Mouse (Mus musculus) frontal cortex, adult 2 months (tissue): ENCODE results near the gene Rab19. TPM values are rescaled to one million over a fixed set of nuclear protein-coding genes. Genes with fewer than 3 reads are reported as not detected.
"Not testable (repeated sequence)": the region's sequence is repeated elsewhere in the genome, so short reads cannot be mapped to it uniquely, and the experiment has no call there.

Experiments used
- DNase-seq, 2 experiments: peaks; one replicate each; pipeline ENCODE4 v3.0.0; 2022; ENCODE audit warnings: low spot score in 1 of 2; ENCODE audit errors: extremely low spot score in 1 of 2
- polyA plus RNA-seq: library from polyadenylated mRNA; depleted of rRNA; stranded (reverse); fragments of >200 nt; gene quantifications from 2 replicates; pipeline ENCODE4 v1.2.3, GENCODE M21; 2012

The Rab19 gene
- polyA plus RNA-seq, 1 experiment = 0.22 TPM

GRCm38 (mm10) chr6:39378161-39378835, 2.7 kb upstream of the Rab19 start:
- DNase-seq = not testable (repeated sequence)

- DNase-seq = no peak
These were observed 1.8 kb upstream of the Rab19 start for GRCm38 (mm10) chr6:39379224-39379623.

- DNase-seq = no peak
These were observed 1.2 kb upstream of the Rab19 start for GRCm38 (mm10) chr6:39379749-39380148.

DNA sequence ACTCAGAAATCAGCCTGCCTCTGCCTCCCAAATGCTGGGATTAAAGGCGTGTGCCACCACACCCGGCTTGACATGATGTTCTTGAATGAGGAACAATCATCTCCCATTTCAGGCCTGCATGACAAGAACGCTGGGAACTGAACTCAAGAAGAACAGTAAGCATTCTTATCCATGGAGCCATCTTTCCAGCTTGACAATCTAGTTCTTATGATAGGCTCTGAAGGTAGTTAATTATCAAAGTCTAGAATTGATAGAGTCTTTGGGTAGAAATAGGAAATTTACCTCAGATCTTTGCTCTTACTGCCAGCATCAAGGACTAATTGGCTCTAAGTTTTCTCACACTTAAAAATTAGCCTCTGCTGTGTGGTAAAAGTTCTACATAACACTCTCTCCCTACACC, 699 bp upstream of the Rab19 start:
- DNase-seq = no peak

DNA sequence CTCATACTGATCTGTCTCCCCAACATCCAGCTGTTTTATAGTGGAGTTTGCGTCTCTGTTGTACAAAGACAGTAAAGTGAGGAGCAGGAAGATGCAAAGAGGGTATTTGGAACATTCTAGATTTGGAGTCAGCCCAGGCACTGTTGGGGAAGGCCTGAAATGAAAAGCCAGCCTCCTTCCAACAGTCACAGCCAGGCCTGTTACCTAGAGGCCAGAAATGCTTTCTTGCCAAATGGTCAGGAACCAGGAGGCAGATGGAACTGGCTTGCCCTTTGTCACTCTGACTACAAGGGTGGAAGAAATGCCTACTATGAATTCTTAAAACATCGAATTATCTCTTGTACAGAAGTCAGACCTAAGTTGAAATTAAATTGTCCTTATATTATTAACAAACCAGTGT, 9.0 kb downstream of the Rab19 start:
- DNase-seq = no peak

DNA sequence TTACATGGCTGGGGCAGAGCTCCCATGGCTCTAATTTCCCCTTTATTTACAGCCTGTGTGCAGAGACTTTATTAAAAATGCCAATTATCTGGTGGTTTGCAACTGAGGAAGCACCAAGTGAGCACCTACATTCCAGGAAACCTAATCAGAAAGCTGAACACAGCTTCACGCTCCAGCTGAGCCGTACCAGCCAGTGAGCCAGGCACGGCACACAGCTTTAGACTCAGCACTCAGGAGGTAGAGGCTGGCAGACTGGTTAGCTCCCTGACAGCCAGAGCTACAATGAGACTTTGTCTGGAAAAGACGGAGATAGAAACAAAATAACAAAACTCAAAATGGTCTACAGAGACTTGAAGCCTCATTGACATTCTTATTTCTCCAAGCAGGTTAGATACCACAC, 14.5 kb downstream of the Rab19 start:
- DNase-seq = no peak

DNA sequence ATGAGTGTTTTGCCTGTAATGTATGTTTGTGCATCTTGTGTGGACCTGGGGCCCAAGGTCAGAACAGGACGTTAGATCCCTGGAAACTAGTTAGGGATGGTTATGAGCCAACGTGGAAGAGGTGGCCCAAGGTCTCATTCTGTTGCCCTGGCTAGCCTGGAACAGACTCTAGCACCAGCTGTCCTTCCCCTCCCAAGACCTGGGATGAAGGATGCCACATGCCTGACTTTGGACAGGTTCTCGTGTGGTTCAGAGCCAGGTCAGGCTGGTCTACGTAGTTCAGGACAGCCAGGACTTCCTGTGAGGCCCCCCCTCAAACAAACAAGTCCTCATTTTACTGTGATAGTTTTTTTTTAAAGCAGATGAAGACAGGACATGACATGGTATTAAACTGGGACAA, 14.9 kb downstream of the Rab19 start:
- DNase-seq = no peak

DNA sequence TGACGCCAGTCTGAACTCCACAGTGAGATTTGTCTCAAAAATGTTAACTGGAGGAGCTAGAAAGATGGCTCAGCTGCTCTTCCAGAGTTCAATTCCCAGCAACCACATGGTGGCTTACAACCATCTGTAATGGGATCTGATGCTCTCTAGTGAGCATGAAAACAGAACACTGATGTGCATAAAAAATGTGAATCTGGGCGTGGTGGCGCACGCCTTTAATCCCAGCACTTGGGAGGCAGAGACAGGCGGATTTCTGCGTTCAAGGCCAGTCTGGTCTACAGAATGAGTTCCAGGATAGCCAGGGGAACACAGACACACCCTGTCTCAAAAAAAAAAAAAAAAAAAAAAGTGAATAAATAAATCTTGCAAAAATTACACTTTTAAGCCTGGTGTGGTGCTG, 16.1 kb downstream of the Rab19 start:
- no peak for DNase-seq

DNA sequence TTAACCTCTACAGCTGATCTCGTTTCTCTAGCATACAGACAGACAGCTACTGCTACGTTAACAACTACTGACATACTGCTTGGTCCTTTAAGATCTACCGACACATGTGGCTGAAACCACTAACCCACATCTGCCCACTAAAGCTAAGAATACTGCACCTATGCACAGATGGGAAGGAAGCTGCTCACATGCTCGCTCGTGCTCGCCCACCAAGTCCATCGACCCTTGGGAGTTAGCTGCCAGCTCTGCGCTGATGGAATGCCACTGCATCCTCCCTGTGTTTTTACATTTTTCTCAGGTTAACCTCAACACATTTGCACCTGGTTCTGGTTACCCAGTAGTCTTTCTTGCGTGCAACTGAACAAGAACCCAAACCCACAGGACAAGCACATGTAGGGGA, 17.4 kb downstream of the Rab19 start:
- no peak for DNase-seq

- DNase-seq = no peak
These were observed 19.4 kb downstream of the Rab19 start for GRCm38 (mm10) chr6:39400343-39400742.

- DNase-seq = no peak
These were observed 22.2 kb downstream of the Rab19 start for GRCm38 (mm10) chr6:39403136-39403535.

DNA sequence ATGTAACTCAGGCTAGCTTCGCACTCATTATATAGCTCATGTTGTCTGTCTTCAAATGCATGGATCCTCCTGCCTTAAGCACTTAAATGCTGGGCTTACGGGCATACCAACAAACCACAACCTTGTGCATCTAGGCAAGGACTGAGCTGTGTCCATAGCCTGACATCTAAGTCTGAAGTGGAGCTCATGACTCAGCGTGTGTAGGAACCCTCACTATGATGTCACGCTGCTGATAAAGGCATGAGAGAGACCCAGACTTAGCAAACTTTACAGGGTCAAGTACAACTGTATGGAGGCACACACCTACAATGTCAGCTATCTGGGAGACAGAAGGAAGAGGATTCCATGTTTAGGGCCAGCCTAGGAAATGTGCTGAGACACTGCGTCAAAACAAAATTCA, 25.5 kb downstream of the Rab19 start:
- no peak for DNase-seq

DNA sequence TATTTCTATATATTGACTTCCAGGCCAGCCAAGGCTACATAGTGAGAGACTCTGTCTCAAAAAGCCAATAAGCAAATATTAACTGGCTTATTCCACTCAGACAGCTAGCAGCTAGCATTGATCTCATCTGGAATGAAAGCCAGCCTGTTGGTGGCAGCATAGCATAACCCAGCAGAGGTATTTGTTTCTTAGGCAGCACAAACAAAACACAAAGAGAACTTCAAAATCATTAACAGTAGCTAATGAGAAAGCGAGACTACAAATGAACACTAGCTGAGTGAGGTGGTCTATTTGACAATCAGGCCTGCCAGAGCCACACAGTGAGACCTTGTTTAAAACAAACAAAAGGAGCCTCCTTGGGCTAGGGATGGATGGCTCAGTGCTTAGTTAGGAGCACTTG, 33.1 kb downstream of the Rab19 start:
- DNase-seq = peak in 1 of 2 experiments; percentile 33

DNA sequence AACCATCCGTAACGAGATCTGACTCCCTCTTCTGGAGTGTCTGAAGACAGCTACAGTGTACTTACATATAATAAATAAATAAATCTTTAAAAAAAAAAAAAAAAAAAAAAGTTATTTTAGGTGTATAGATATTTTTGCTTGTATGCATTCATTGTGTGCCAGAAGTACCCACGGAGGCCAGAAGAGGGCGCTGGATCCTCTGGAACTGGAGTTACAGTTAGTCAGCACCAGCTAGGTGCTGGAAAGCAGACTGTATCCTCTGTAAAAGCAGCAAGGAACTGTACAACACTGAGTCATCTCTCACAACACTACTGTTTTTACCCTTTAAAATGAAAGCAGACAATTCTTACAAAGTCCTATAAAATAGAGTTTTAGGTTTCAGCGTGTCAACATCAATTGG, 34.8 kb downstream of the Rab19 start:
- DNase-seq = peak; percentile 38 to 88

GRCm38 (mm10) chr6:39416654-39417053, 35.7 kb downstream of the Rab19 start:
- DNase-seq = not testable (repeated sequence)

DNA sequence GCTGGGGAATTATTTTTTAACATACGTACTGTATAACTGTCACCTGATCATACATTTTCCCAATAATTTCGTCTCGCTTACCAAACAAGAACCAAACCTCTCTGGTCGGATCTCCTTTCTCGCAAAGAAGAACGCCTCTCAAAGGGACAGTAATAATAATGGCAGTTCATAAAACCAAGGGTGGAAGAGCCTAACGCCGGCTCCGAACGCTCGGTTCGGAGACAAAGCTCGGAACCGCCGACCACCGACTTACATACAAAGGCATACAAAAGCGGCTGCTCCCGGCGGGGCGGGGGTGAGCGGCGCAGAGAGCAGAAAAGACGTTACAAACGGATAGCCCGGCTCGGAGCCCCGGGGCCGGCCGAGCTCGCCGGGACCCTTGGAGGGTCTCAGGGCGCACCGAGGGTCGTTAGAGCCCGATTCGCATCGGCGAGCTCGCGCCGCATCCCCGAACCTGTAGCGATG, 38.4 kb downstream of the Rab19 start:
- peak in 1 of 2 experiments; percentile 21 for DNase-seq

DNA sequence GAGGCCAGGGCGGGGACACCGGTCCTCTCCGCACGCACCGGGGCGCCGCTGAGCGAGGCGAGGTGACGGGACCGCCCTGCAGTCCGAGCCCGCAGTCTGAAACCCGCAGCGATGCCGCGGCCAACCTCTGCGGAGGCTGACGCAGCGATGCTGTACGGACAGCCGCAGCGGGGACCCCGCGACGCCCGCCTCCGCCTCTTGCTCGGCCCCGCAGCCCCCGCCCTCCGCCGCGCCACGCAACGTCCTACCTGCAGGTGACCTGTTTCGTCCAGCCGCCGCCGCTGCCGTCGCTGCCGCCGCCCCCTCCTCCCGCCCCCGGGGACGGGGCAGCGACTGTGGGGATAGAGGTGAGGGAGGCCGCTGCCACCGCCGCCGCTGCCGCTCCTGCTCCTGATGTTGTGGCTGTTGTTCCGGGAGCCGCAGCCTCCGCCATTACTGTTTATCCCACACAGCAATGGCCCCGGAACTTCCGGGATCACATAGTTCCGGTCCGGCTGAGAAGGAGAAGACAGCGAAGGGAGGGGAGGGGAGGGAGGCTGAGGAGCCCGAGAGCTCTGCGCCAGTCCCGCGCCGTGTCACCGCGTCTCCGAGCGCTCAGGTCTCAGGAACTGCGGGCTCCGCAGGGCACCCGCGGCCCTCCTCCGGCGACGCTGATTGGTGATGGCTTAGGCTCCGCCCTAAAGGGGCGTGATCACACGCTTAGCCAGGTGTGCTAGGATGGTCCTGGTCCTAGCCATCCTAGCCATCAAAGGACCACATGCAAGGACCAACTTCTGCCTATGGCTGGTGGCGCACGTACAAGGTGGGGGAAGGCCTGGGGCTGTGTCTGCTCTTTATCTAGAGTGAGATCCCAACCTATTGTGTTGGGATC, 39.1 kb downstream of the Rab19 start, which contains the start of gene Mkrn1:
Mkrn1 (minus strand) TSS at position 612 of the 871 bp plus-strand sequence.
- DNase-seq = peak; percentile 65 to 84

DNA sequence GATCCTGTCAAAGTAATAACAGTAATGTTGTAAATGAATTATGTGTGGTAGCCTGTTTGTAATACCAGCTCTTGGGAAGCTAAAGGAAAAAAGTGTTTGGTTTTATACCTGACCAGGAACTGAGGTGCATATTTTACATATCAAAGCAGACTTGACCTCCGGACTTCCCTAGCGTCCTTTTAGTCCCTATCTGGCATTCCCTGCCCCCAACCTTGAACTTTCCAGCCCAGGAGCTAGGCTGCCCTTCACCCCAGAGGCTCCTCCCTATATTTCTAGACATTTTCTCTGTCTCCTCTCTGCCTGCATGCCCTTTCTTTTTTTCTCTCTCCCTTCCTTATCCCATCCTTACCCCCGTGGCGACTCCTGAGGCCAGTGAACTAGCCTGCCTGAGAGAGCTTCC, 39.9 kb downstream of the Rab19 start:
- no peak for DNase-seq

DNA sequence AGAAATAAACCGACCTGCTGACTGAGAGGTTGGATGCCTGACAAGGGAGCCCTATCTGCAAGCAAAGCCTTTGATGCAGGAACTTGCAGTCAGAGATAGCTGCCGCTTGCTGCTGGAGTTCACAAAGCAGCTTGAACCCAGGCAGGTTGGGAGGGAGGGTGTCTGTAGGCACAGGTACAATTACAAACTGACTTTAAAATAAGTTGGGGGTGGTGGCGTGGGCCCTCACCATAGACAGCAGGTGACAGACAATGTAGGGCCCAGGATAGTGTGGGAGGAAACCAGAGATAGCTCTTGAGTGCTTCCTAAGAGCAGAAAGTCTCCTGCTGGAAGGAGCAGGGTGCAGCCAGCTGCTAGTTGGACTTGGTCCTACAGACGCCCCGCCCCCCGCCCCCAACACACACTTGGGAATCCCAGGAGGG, 42.2 kb downstream of the Rab19 start:
- peak in 1 of 2 experiments; percentile 37 for DNase-seq

GRCm38 (mm10) chr6:39423686-39424085, 42.7 kb downstream of the Rab19 start:
- DNase-seq = no peak

DNA sequence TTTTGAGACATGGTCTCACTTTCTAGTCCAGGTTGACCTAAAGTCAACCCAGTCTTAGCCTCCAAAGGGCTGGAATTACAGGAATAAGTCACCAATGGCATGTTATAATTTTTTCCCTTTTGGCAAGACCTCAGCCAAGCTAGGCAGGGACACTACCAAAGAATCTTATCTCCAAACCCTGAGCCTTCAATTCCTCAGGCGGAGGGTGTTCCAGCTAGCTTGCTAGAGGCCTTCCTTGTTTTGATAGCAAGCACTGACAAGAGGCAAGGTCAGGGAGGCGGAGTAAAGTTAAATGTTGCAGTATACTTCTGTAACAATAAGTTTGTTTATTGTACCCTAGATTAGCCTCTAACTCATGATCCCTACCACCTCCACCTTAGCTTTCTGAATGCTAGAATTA, 44.2 kb downstream of the Rab19 start:
- no peak for DNase-seq

- no peak for DNase-seq
These were observed 45.8 kb downstream of the Rab19 start for GRCm38 (mm10) chr6:39426725-39427124.
